Mouse (Mus musculus): ENCODE measurements around the gene Col27a1. TPM values are rescaled to one million over a fixed set of nuclear protein-coding genes. Genes with fewer than 3 reads are reported as not detected.

The Col27a1 gene
- 6.8 and 9.1 TPM in 2 replicates for polyA plus RNA-seq (2012; rRNA removed)

GRCm38 (mm10) chr4:63213907-63214621 lies at the start of gene Col27a1:
TSS of gene Col27a1 (plus strand) at chr4:63214004.

DNA sequence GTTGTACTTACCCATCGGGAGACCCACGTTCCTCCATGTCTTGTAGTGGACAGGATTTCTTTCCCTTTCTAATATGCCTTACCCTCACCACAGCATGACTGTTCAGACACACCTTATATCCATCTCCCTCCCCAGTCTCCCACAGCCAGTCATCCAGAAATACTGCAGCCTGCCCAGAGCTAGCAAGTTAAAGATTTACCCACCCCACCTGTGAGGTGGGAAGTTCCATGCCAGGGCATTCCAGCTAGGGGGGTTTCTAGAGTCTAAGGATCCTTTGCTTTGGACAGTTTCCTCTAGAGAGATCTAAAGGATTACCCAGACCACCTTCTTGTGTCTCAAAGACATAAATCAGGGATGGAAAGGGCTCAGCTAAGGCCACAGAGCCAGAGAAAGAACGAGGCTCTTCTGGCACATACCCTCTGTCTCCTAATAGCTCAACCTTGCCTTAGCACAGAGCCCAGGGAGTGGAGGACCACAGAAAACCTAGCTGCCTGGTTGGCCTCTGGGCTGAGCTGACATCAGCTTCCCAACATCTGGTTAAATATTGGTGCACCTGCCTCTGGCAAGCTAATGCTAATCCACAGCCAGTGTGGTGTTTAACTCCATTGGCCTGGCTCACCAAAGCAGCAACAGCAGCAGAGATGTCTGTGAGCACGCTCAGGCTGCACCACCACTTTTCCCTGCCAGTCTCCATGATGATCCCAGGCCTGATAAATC lies 41.7 kb upstream of the Col27a1 start, which contains the start of gene Kif12:
Gene Kif12, minus strand, starts transcription at position 163 of the 717 bp plus-strand sequence.

GRCm38 (mm10) chr4:63344295-63344694 lies 130.5 kb downstream of the Col27a1 start, which contains the start of gene Orm1:
TSS of gene Orm1 (plus strand) at chr4:63344560.

DNA sequence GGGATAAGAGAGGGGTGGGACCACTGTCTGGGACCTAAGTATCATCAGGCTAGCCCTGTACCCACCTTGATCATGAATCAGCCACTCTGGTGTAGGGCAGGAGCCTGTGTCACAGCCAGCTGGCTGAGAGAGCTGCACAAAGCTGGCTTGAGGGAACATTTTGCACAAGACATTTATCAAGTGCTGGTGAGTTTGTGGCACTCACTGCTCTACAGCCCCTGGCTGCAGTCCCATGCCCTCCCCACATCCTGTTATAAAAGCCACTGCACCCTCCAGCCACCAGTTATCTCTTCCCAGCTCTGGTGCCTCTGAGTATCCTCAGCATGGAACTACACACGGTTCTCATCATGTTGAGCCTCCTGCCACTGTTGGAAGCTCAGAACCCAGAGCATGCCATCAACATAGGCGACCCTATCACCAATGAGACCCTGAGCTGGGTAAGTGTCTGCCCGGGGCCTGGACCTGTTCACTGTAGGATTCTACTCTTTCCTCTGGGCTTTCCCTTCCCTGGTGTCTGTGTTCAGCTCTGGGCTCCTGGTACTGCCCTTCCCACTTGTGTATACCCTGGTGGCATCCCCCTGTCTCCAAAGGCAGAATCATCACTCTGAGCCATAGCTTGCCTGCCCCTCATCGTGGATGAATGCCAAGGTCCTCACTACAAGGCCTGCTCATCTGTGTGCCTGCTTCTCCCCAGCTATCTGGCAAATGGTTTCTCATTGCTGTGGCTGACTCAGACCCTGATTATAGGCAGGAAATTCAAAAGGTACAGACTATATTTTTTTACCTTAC lies 142.3 kb downstream of the Col27a1 start, which contains the start of gene Orm3:
Gene Orm3, plus strand, starts transcription at position 286 of the 789 bp plus-strand sequence.

GRCm38 (mm10) chr4:63362150-63362549 lies 148.3 kb downstream of the Col27a1 start, which contains the start of gene Orm2:
TSS of gene Orm2 (plus strand) at chr4:63362449.

Other genes starting within 250 kb of the Col27a1 start
- 0.44 and 0.82 TPM in 2 replicates for gene Zfp618, start 248.4 kb upstream of the Col27a1 start, polyA plus RNA-seq (2012; rRNA removed)
- 1.5 and 2.8 TPM in 2 replicates for gene Ambp, start 59.2 kb upstream of the Col27a1 start, polyA plus RNA-seq (2012; rRNA removed)
- gene Kif12, start 41.9 kb upstream of the Col27a1 start, polyA plus RNA-seq (2012; rRNA removed) = 5.6 and 6.0 TPM in 2 replicates
- 0.58 and 0.88 TPM in 2 replicates for gene Orm1, start 130.6 kb downstream of the Col27a1 start, polyA plus RNA-seq (2012; rRNA removed)
- gene Orm3, start 142.2 kb downstream of the Col27a1 start, polyA plus RNA-seq (2012; rRNA removed) = not detected in 2 replicates
- gene Orm2, start 148.4 kb downstream of the Col27a1 start, polyA plus RNA-seq (2012; rRNA removed) = 0.10 and 0.16 TPM in 2 replicates
- 2.8 and 3.8 TPM in 2 replicates for gene Akna, start 189.3 kb downstream of the Col27a1 start, polyA plus RNA-seq (2012; rRNA removed)

Data from stomach, adult 2 months (tissue).